Mouse (Mus musculus) kidney, adult 2 months (tissue): ENCODE measurements around the gene Zswim9.

Experiments
- CTCF ChIP-seq: fragments of 200-500 bp; conservative IDR thresholded peaks from 2 replicates; pipeline ENCODE4 v1.5.1; 2011; ENCODE audit warnings: low read depth, mild to moderate bottlenecking, control low read depth, low read length, moderate library complexity, mixed read lengths; ENCODE audit not compliant: insufficient read depth, insufficient read length
- POLR2A ChIP-seq: fragments of 200-500 bp; IDR thresholded peaks from one replicate; pipeline ENCODE4 v1.6.1; 2011; ENCODE audit warnings: low read depth, low read length, control low read depth

GRCm38 (mm10) chr7:13268749-13269260 is 9.7 kb downstream of the Zswim9 start:
- no peak for TF ChIP-seq CTCF
- TF ChIP-seq POLR2A: no peak
